8 mouse cellular contexts compared by ENCODE assay signal in genomic region chr11:26387087-26387611, GRCm38 (mm10). TPM values are rescaled to one million over a fixed set of nuclear protein-coding genes. Genes with fewer than 3 reads are reported as not detected.
A peak's percentile ranks its signal among the peaks of the same experiment; 100 is the strongest.
DNase-seq lines count a peak whose midpoint lies in the region; ATAC-seq and TF ChIP-seq lines count a peak whose summit lies in the region.

No protein-coding gene starts in this region.

- H3K9ac ChIP-seq in embryonic facial prominence, embryonic 13.5 days, result peak overlapping the region; percentile 89
- peak overlapping the region; percentile 78 for H3K9ac ChIP-seq in limb, embryonic 12.5 days (replicated peaks)
- peak overlapping the region; percentile 64 for H3K9ac ChIP-seq in midbrain, embryonic 15.5 days

- H3K27me3 ChIP-seq in embryonic facial prominence, embryonic 13.5 days, result no peaks in the 10 kb centered on the region
- H3K27me3 ChIP-seq in kidney, adult 2 months (replicated peaks; ENCODE audit: control insufficient read depth, insufficient read depth, low read length), result no peaks in the 10 kb centered on the region
- no peaks in the 10 kb centered on the region for H3K27me3 ChIP-seq in limb, embryonic 12.5 days
- H3K27me3 ChIP-seq in midbrain, embryonic 15.5 days (replicated peaks), result no peaks in the 10 kb centered on the region
- H3K27me3 ChIP-seq in spleen, adult 2 months (ENCODE audit: control insufficient read depth, insufficient read depth, low read length), result no peaks in the 10 kb centered on the region

- peak overlapping the region; percentile 68 for H3K4me2 ChIP-seq in embryonic facial prominence, embryonic 13.5 days
- H3K4me2 ChIP-seq in limb, embryonic 12.5 days, result peak overlapping the region; percentile 57
- peak overlapping the region; percentile 63 for H3K4me2 ChIP-seq in midbrain, embryonic 15.5 days

- TF ChIP-seq POLR2A in kidney, adult 2 months (IDR thresholded peaks at IDR 0.05; ENCODE audit: low read depth, low read length), result no peak
- peak; percentile 41; the same call in 1 of the 2 replicates for TF ChIP-seq POLR2A in spleen, adult 2 months (IDR thresholded peaks at IDR 0.05; ENCODE audit: low read depth, low read length)

- no peaks in the 10 kb centered on the region for H3K9me3 ChIP-seq in embryonic facial prominence, embryonic 13.5 days
- no peaks in the 10 kb centered on the region for H3K9me3 ChIP-seq in limb, embryonic 12.5 days
- H3K9me3 ChIP-seq in midbrain, embryonic 15.5 days, result no peaks in the 10 kb centered on the region

- peak overlapping the region; percentile 66 for H3K4me3 ChIP-seq in embryonic facial prominence, embryonic 13.5 days
- H3K4me3 ChIP-seq in kidney, adult 2 months (ENCODE audit: insufficient read depth, low read depth, low read length), result peak overlapping the region; percentile 71
- H3K4me3 ChIP-seq in limb, embryonic 12.5 days (replicated peaks), result peak overlapping the region; percentile 58
- H3K4me3 ChIP-seq in midbrain, embryonic 15.5 days, result peak overlapping the region; percentile 79
- peak overlapping the region; percentile 74 for H3K4me3 ChIP-seq in spleen, adult 2 months (ENCODE audit: extremely low read depth, insufficient read depth, insufficient read length)

- peak; percentile 47 for TF ChIP-seq CTCF in kidney, adult 2 months (conservative IDR thresholded peaks at IDR 0.05; ENCODE audit: insufficient read depth, insufficient read length, low read depth, low read length)
- peak; percentile 26; the same call in 1 of the 2 replicates for TF ChIP-seq CTCF in spleen, adult 2 months (IDR thresholded peaks at IDR 0.05; ENCODE audit: extremely low read depth, insufficient read depth, insufficient read length, insufficient replicate concordance)

- DNase-seq in 3134 (ENCODE audit: extremely low read depth, insufficient read length, low spot score), result peak; percentile 98
- peak; percentile 94 to 95 for DNase-seq in adrenal gland, postnatal 36 days
- DNase-seq in heart, adult 18-20 months, result peak; percentile 94 to 95
- peak; percentile 96 for DNase-seq in kidney, adult 2 months
- DNase-seq in spleen, adult 2 months (ENCODE audit: low read depth in 1 of 2, low spot score in 2 of 2), result peak; percentile 89

- under 1% methylated on average over 42 of the region's 42 CpGs for WGBS in embryonic facial prominence, embryonic 13.5 days
- WGBS in kidney, adult 2 months, result under 1% methylated on average over 42 of the region's 42 CpGs
- under 1% methylated on average over 42 of the region's 42 CpGs for WGBS in limb, embryonic 12.5 days
- under 1% methylated on average over 42 of the region's 42 CpGs for WGBS in midbrain, embryonic 15.5 days
- WGBS in spleen, adult 2 months, result 1% methylated on average over 42 of the region's 42 CpGs

- peak; percentile 99 for ATAC-seq in embryonic facial prominence, embryonic 13.5 days (ENCODE audit: insufficient number of reproducible peaks, insufficient read depth, low FRiP score, low TSS enrichment, low read depth)
- ATAC-seq in limb, embryonic 12.5 days (ENCODE audit: insufficient number of reproducible peaks, insufficient read depth, low FRiP score, low TSS enrichment, low read depth), result peak; percentile 100
- ATAC-seq in midbrain, embryonic 15.5 days (replicated peaks), result peak; percentile 100

- no peaks in the 10 kb centered on the region for H3K4me1 ChIP-seq in embryonic facial prominence, embryonic 13.5 days
- H3K4me1 ChIP-seq in kidney, adult 2 months (ENCODE audit: control insufficient read depth, insufficient read depth, low read length), result no peaks in the 10 kb centered on the region
- peaks cover 3% of the 10 kb centered on the region; the same call in 1 of the 2 replicates for H3K4me1 ChIP-seq in limb, embryonic 12.5 days (replicated peaks)
- H3K4me1 ChIP-seq in midbrain, embryonic 15.5 days, result peaks cover 2% of the 10 kb centered on the region; the same call in 1 of the 2 replicates
- H3K4me1 ChIP-seq in spleen, adult 2 months (ENCODE audit: control insufficient read depth, insufficient read depth, insufficient read length), result 0 out of 2 replicates have a peak, but pooled peaks cover 2% of the 10 kb centered on the region

- peak overlapping the region; percentile 92 for H3K27ac ChIP-seq in embryonic facial prominence, embryonic 13.5 days
- peak overlapping the region; percentile 88 for H3K27ac ChIP-seq in kidney, adult 2 months (ENCODE audit: insufficient read depth, low read depth, low read length)
- H3K27ac ChIP-seq in limb, embryonic 12.5 days, result peak overlapping the region; percentile 94
- H3K27ac ChIP-seq in midbrain, embryonic 15.5 days, result peak overlapping the region; percentile 89
- peak overlapping the region; percentile 85 for H3K27ac ChIP-seq in spleen, adult 2 months (ENCODE audit: insufficient read depth, low read length)

- 0 out of 2 replicates have a peak, but pooled peaks cover 4% of the 10 kb centered on the region for H3K36me3 ChIP-seq in embryonic facial prominence, embryonic 13.5 days
- H3K36me3 ChIP-seq in kidney, adult 2 months (ENCODE audit: control insufficient read depth, insufficient read depth, low read length), result no peaks in the 10 kb centered on the region
- H3K36me3 ChIP-seq in limb, embryonic 12.5 days, result 0 out of 2 replicates have a peak, but pooled peaks cover 3% of the 10 kb centered on the region
- H3K36me3 ChIP-seq in midbrain, embryonic 15.5 days (replicated peaks), result no peaks in the 10 kb centered on the region
- H3K36me3 ChIP-seq in spleen, adult 2 months (ENCODE audit: control insufficient read depth, insufficient read depth, low read length), result no peaks in the 10 kb centered on the region

RNA-seq across cellular contexts. Expression of gene Fancl, which starts 1.2 kb away (rescaled TPM):
- 10 to 100 TPM; 13.1 to 18.7 TPM for total RNA-seq in adrenal gland, postnatal 36 days (2021)
- 27.1 and 28.2 TPM in 2 replicates for polyA plus RNA-seq in embryonic facial prominence, embryonic 13.5 days (2015; fragmentation: Nextera tagmentation; extraction: Ambion mirVana)
- 10 to 100 TPM in 1 of 2 experiments, 1 to 10 TPM in 1; 9.1 to 11.0 TPM for total RNA-seq in heart, adult 18-20 months (2021)
- polyA plus RNA-seq in kidney, adult 2 months (2012; rRNA removed), result 2.6 and 2.9 TPM in 2 replicates
- 31.5 and 38.3 TPM in 2 replicates for polyA plus RNA-seq in limb, embryonic 12.5 days (2016; fragmentation: Nextera tagmentation; extraction: Ambion mirVana)
- 12.9 and 13.0 TPM in 2 replicates for polyA plus RNA-seq in midbrain, embryonic 15.5 days (2015; fragmentation: Nextera tagmentation; extraction: Ambion mirVana)
- 1.1 and 1.6 TPM in 2 replicates for polyA plus RNA-seq in spleen, adult 2 months (2012; rRNA removed)

Comparison
In these comparisons a context has a peak if more than half of its experiments do, and no peak if none do; other contexts are left out.
1. Peak in every context shown above with its lines: DNase-seq, ATAC-seq, H3K4me3 ChIP-seq and H3K27ac ChIP-seq.